Mouse (Mus musculus) MEL-GATA-1-ER (cell line): ENCODE measurements at regions not wholly inside any gene's neighbourhood (a gene's known extent, or its start where the extent isn't known, plus 50 kb on each side); places are given as distances from the start of the nearest gene placed in this dataset.

ENCODE experiments used
- DNase-seq: peaks from one replicate; pipeline ENCODE4 v3.0.0-alpha.2; 2012; ENCODE audit warnings: low read depth; ENCODE audit errors: extremely low read depth

DNA sequence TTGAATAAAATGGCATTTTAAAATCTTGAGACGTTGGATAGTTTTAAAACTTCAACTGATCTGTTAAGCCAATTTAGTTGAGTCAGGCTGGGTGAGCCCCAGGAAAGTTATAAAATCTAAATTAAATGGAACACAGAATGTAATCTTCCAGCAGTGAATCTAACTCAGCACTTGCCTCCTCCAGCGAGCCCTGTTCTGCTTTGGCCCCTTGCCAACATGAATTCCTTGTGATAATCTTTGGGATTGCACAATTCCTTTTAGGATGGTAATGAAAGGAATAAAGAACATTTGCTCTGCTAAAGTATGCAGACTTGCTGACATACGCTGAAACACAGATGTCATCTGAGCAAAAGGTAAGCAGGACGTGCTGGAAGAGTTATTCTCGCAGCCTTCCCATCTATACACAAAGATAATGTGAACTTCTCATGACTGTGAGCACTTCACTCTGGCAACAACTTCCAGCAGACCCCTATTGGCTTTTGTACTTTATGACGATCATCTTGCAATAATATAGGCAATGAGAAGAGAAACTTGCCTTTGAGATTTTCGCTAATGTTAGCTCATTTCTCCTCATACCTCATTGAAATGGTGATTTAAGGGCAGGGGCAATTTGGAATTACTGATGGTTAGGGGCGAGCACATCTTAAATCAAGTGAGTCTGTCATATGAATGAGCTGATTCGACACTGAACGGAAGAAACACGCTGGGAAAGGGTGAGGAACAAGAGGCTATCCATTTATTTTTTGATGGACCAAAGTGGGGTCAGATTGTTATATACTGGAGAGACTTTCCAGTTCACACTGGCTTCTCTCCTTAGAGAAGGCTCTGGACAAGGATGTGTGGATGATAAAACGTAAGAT, 216.3 kb upstream of the Pdzrn3 start:
- DNase-seq = no peak

DNA sequence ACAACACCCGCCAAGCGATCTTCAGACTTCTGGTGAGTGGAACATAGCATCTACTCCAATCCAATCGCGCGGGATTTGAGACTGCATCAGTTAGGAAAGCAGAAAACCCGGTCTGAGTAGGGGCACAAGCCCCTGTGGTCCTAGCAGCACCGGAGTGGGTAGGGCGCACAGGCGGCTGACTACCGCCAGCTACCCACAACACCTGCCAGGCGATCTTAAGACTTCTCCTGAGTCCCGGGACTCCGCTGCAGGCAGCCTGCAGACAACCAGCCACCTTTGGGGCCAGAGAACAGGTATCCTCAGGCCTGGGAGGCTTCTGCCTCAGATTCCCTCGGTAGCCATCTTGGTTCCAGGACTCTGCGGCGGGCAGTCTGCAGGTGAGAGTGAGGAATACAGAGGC, 208.2 kb upstream of the Pdzrn3 start:
- no peak for DNase-seq

DNA sequence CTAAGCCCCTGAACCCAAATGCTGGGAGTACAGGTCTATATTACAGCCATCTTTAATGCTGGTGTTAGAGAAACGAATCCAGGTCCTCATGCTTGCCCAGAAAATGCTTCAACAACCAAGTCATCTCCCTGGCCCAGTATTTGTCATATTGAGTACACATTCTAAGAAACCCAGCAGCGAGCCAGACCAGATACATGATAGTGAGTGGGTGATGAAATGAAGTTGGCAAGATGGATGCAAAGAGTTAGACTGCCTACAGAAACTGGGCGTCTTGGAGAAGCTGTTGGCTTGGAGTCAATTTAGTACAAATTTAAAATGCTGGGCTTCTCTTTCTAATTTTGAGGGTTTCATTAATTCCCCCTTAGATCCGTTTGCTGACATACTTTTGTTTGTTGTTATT, 203.1 kb upstream of the Pdzrn3 start:
- DNase-seq = no peak

DNA sequence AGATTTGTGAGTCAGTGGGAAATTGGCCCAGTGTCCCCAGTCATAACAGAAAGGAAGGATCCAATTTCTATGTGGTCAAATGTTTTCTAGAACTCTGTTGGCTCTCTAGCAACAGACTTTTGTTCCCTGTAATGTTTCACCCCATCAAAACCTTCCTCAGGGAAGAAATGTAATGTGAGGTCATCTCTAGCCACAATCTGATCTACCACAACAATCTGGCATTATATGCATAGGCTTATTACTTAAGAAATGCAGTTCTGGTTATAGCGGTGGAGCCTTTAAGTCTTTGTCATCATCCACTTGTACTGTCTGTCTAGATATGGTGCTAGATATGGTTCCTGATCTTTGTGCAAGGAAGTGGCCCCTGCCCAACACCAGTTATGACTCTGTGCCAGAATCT, 178.4 kb upstream of the Pdzrn3 start:
- no peak for DNase-seq

DNA sequence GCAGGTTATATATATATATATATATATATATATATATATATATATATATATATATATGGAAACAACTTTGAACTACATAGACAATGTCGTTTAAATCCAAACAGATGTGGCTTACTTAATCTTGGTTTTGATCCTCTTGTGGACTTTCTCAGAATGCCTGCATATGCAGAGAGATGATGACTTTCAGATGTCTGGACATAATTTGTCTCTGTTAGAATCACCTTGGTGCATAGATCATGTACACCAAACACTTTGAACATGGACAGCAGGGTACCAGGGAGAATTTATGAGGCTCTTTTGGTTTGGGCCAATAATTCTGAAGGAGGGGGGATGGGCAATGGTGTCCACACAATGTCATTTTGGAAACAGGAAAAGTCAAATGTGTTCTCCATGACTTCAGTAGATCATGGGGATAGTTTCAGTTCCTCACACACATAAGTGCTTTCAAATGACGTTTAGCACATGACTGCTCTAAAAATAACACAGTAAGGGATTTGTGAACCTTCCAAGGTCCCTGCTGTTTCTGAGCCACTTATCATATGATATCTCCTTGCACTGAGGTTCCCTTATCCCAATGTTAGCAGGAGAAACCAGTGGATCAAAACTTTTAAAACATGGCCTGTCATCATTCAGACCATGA, 177.4 kb upstream of the Pdzrn3 start:
- no peak for DNase-seq

DNA sequence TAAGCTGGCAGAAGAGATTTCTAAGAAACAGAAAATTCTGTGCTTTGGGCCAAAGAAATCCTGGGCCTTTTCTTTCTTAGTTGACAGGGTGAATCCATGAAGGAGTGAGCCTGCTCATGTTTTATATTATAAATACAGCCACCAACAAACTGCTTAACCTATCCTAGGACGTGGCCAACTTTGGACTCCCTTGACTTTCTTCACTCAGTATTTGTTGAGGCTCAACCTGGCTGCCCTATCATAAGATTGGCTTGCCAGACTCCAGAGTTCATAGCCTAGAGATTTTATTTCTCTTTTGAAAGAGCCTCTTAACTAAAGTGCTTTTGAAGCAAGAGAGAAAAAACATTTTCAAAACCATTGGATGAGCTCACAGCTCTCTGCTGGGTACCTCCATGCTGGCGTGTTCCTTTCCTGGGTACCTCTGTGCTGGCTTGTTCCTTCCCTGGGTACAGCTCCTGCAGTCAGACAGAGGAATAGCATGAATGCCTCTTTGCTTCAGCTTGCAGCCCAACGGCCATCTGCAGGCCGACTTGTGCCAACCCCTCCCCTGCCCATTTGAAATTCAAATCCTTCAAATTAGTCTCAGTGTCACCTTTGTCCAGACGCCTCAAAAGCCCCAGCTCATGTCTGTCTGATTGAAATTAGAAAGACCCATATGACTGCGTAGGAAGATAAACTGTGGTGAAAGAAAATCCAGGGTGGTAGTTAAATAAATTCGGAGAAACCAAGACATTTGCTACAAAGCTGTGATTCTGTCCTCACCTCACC, 173.0 kb upstream of the Pdzrn3 start:
- DNase-seq = no peak

DNA sequence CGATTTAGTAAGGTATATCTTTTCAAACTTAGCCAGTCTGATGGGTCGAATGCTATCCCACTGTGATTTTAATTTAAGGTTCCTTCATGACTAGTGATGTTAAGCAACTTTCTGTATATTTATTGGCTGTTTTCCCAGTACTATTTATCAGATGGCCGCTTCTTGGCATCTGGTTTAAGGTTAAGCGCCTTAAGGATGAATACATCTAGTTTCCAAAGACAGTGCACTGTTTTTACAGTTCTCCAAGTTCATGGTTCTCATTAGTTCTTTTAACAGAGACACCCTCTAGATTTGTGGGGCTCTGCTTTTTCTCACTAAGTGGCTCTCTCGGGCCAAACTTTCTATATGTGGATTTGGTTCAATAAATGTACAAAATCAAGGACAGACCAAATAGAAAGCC, 159.9 kb upstream of the Pdzrn3 start:
- no peak for DNase-seq

DNA sequence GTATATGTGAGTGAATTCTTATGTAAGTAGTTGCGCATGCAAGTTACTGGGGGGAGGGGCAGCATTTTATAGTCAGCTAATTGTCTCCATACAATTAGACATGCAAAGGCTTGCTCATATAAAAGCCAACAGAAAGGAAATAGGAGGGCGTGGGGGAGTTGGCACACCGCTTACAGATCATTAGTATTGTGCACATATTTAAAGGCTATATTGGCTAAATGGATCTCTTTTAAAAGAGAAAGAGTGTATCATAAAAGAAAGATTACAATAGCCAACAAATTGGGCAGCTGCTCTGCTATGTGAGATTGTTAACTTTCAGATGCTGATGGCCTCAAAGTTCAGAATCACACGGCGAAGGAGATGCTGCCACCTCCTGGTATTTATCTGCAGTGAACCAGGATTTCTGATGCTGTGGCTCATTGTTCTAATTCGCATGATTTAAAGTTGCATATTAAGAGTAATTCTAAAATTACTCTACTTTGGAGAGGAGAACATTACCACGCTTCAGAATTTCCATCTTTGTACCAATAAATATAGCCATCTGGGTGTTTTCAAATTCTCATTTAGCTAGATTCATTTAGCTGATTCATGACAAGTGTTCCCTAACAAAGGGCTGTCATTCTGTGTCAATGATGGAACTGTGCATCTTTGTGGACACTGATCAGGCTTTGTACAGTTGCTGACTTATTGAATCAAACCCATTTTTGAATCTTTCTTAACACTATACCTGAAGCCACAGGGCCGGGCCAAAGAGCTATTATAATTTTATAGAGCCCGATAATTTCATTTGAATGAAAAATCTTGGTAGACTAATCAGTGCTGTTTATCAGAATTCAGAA, 156.7 kb upstream of the Pdzrn3 start:
- no peak for DNase-seq

DNA sequence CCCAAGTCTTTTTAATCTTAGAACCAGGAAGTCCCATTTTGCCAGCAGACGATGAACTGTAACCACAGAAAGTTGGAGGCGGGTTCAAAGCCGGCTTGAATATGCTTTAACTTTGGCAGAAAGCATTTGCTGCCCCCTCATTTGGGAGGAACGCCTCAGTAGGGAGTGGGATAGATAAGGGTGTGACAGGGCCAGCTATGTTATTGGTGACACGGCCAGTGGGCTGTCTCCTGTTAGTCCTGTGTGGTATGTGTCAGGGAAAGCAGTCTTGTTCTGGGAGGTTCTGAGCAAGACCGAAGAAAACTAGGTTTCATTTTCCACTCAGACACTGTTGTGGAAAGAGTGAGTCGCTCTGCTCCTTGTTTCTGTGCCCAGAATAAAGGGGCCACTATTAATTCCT, 154.7 kb upstream of the Pdzrn3 start:
- DNase-seq = no peak

DNA sequence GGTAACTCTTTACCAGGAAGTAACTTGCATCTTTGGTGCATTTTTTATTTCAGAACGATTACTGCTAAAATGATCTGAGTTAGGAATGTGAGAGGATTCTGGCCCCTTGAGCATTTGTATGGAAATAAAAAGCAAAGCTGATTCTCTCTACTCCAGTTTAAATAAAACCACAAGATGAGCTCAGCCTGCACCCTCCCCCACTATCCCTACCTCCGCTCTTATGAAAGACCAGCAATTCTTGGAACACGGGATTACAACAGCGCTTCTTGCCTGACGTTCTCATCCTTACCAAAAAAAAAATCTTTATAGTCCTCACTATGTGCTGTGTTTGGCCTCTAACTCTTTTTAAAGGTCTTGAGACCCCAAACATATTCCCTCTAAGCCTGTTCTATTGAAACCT, 154.2 kb upstream of the Pdzrn3 start:
- DNase-seq = no peak

DNA sequence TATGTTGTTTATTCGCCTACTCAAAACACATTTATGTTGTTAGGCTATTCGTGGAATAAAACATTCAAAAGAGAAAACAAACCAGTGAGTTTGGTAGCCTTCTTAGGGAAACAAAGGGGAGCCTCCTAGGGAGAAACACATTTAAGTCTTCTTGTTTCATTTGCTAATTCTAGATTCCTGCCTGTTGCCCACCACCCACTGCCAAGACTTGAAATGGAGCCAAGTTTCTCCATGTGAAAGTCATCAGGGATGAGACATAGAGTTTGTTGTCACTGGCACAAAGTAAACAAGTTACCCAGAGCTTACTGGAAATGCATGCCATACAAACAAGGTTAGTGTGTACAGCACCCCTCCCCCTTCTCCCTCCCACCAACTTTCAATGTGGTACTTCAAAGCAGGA, 147.4 kb upstream of the Pdzrn3 start:
- DNase-seq = no peak

DNA sequence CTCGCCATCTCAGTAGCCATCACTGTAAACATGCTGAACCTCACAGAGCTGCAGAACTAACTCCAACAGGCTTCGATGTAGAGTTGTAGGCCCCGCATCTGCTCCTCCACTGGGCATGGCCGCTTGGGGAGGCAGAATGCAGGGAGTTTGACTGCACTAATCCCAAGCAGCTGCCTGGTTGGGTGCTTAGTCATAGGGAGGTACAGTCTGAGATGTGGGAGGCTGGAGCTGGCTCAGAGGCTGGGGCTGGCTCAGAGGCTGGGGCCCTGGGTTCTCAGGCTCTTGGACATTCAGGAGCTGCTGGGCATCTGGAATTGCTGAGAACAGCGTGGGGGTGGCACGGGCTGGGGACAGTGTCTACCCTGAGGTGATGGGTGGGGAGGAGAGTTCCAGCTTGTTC, 143.6 kb upstream of the Pdzrn3 start:
- no peak for DNase-seq

DNA sequence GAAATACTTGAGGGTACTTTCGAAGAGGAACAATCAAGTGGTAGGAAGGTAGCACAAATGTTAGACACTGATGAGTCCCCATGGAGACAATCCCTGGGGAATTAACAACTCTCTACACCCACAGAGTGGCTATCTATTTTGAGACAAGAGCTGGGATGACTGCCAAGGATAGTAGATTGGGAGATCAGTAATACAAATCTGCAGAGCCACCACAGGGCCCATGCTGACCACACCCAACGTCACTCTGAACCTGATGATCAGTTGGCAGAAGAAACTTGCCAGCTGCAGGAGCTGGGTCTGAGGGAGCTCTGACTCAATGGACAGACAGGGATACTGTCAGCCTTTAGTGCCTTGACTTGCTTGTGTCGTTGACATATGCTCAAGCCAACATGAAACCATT, 143.1 kb upstream of the Pdzrn3 start:
- DNase-seq = no peak

DNA sequence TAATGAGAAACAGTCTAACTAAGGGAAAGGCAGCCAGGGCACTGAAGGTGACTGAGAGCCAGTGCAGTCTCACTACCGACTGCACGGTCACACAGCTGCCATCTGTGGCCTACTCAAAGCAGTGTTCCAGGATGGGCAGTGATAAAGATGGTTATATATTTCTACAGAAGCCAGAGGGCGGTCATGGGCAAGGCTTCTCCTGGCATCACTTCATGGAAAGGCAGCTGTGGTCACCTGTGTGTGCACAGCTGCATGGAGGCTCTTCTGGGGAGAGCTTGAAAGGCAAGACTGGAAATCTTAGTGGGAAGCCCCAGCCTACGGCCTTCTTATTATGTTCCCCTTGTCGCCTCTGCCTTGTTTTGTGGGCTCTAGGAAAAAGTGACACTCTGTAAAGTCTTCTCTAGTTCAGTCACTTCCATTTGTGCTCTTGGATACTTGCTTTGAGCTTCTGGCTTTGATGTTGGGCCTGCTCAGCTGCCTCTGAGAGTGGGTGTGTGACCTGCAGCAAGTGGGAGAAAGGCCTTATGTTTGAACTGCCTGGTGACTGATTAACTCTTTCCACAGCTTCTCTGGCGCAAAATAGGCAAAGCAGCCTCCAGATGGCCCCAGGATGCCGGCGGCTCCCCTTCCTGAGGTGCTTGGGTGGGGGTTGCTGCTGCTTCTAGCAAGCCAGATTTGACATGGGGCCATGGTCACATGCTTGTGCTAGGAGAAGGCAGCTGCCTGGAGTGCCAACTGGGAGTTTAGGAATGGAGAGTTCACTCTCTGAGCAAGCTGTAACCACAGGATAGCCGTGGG, 141.4 kb upstream of the Pdzrn3 start:
- DNase-seq = no peak

DNA sequence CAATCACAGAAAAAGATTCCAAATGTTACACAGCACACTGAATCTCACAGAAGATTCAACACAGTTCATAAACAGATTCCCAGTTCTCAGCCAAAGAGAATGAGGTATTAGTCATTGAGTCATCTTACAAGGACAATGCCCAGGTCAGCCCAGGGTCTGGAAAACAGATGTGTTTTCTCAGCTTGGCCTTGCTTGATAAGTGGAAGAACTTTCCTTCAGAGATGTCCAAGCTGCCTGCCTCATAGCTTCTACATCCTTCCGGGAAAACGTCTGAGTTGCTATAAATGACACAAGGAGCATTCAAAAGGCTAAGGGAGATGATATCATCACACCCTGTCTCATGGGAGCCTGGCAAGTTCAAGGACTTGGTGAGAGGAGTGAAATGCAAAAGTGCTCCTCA, 139.9 kb upstream of the Pdzrn3 start:
- DNase-seq = no peak

DNA sequence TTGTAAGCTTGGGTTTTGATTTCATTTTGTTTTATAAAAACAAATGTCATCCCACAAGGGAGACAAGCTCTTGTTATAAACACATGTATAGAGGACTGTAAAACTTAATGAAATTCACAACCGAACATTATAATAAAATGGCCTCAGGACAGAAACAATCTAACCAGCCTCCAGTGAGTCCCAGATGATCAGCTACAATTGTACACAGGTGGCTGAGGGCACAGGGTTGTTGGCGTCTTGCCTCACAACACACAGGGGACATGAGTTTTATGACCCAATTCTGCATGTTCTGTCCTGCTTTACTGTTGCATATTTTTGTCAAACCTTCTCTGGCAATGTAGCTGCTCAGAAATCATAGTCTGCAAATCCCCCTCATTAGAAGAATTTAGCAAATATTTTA, 136.0 kb upstream of the Pdzrn3 start:
- DNase-seq = no peak

DNA sequence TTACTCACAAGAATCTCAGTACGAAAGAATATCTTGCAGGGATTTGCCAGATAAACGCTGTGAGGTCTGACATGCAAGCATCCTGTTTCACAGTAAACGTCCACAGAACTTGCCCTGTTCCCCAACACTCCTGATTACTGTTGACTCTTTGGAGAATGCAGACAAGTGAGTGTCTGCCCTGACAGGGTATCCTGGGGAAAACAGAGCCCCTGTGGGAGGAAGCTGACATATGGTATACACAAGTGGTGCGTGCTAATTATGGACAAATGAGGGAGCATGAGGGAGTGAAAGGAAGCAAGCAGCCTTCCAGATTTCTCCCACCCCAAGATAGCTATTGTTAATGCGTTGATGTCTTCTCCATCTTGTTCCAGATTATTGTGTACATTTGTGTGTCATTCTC, 124.5 kb upstream of the Pdzrn3 start:
- no peak for DNase-seq

DNA sequence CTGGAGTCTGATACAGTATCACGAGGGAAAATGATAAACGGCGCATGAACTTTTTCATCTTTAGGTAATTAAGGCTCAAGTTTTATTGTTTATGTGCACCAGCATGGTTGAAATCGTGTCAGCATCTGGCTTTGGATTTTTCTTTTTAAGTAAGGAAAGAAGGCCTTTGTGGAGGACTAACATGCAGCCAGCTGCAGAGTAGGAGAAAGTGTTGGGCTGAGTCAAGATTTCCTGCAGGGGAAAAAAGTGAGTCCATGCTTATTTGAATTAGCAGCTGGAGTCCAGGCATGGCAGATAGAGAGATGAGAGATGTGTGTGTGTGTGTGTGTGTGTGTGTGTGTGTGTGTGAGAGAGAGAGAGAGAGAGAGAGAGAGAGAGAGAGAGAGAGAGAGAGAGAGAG, 124.0 kb upstream of the Pdzrn3 start:
- DNase-seq = no peak

DNA sequence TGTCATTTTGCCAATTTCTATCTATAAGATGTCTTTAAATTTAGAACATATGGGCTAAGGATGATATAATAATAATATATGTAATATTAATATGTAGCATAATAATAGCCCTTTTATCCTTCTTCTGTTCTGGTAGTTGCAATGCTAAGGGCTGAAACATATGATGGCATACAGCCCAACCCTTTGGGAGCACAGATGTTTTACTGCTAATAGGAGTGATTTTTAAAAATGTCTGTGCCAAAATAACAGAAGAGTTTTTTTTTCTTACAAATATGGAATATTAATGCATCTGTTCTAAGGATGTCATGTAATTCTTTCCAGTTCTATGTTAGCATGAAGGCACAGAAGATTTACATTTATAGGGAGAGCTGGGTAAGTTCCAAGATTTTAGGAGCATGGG, 122.5 kb upstream of the Pdzrn3 start:
- DNase-seq = no peak

DNA sequence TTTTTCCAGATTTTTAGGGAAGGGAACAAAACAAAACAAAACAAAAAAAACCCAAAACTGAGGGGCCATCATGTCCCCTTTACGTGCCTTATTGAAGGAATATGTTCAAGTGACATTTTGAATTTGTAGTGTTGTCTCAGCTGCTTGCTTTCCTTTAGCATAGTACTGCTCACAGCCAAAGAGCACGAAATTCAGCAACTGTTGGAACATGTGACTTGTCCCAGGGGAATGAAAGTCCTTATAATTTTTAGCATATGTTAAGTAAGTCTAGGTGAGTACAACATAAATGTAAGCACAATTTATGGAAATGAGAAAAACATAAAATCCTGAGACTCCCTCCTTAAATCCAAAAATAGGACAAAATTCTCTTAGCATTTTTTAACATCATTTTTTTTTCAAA, 110.8 kb upstream of the Pdzrn3 start:
- no peak for DNase-seq
